Mouse (Mus musculus): ENCODE results near the gene Gmppa. TPM values are rescaled to one million over a fixed set of nuclear protein-coding genes. Genes with fewer than 3 reads are reported as not detected.

The Gmppa gene
- polyA plus RNA-seq, 1 experiment from 2014 or later: 64.6 TPM

GRCm38 (mm10) chr1:75477264-75477965 lies 41.7 kb downstream of the Gmppa start:
- 15% methylated on average over 35 of the region's 35 CpGs for WGBS
- Histone ChIP-seq H3K27me3 (peaks cover 30% of the 10 kb centered on the region), H3K27ac (no peak overlapping the region), H3K9ac (no peak overlapping the region), H3K4me3 (peak overlapping the region; percentile 73), H3K9me3 (no peaks in the 10 kb centered on the region), H3K4me1 (peaks cover 23% of the 10 kb centered on the region), H3K4me2 (replicated peaks) (peak overlapping the region; percentile 87), H3K36me3 (peaks cover 36% of the 10 kb centered on the region)
- ATAC-seq (ENCODE audit: insufficient number of reproducible peaks, insufficient read depth, low FRiP score, low TSS enrichment): 0 out of 2 replicates have a peak, but pooled peaks have one; percentile 1

DNA sequence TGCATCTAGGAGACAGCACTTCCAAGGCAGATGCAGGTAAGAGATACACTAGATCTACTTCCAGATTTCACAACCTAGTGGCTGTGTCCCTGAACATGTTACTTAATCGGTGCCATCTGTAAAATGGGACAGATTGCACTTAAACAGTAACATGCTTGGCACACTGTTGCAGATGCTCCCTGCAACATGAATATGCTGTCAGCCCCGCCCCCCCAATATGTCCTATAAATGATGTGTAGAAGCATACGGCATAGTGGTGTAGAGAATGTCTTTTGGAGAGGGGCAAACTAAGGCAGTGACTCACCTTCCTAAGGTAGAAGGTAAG lies 42.2 kb downstream of the Gmppa start:
- H3K9ac ChIP-seq: 0 out of 2 replicates have a peak overlapping the region, but pooled peaks have one; percentile 74
- peaks cover 23% of the 10 kb centered on the region for H3K4me1 ChIP-seq
- peaks cover 32% of the 10 kb centered on the region for H3K36me3 ChIP-seq
- no peak overlapping the region for H3K27ac ChIP-seq
- peak overlapping the region; percentile 73 for H3K4me3 ChIP-seq
- peak overlapping the region; percentile 87 for H3K4me2 ChIP-seq (replicated peaks)
- ATAC-seq (ENCODE audit: insufficient number of reproducible peaks, insufficient read depth, low FRiP score, low TSS enrichment): no peak
- no peaks in the 10 kb centered on the region for H3K9me3 ChIP-seq
- 42% methylated on average over 3 of the region's 3 CpGs for whole genome bisulfite sequencing
- peaks cover 36% of the 10 kb centered on the region for H3K27me3 ChIP-seq

GRCm38 (mm10) chr1:75478497-75478896 lies 42.8 kb downstream of the Gmppa start:
- Histone ChIP-seq H3K4me1 (peaks cover 23% of the 10 kb centered on the region), H3K36me3 (peaks cover 31% of the 10 kb centered on the region), H3K9me3 (no peaks in the 10 kb centered on the region), H3K27ac (peak overlapping the region; percentile 81; the same call in 1 of the 2 replicates), H3K27me3 (peaks cover 40% of the 10 kb centered on the region), H3K4me3 (peak overlapping the region; percentile 73), H3K9ac (peak overlapping the region; percentile 74), H3K4me2 (replicated peaks) (peak overlapping the region; percentile 87)
- 0% methylated on average over 19 of the region's 25 CpGs for WGBS
- ATAC-seq (ENCODE audit: insufficient number of reproducible peaks, insufficient read depth, low FRiP score, low TSS enrichment): no peak

GRCm38 (mm10) chr1:75478916-75479634 lies 43.3 kb downstream of the Gmppa start, which contains the start of the genes Chpf and Tmem198:
Gene Chpf (minus strand): TSS chr1:75479307.
Gene Tmem198 (plus strand): TSS chr1:75479532.
- no peaks in the 10 kb centered on the region for H3K9me3 ChIP-seq
- H3K27me3 ChIP-seq: peaks cover 41% of the 10 kb centered on the region
- ATAC-seq (ENCODE audit: insufficient number of reproducible peaks, insufficient read depth, low FRiP score, low TSS enrichment): peak; percentile 89

GRCm38 (mm10) chr1:75479635-75479989 lies 43.9 kb downstream of the Gmppa start:
- no peak overlapping the region for H3K27ac ChIP-seq
- peaks cover 20% of the 10 kb centered on the region for H3K36me3 ChIP-seq
- no peak overlapping the region for H3K9ac ChIP-seq
- H3K4me1 ChIP-seq: peaks cover 23% of the 10 kb centered on the region
- H3K9me3 ChIP-seq: no peaks in the 10 kb centered on the region
- H3K4me2 ChIP-seq (replicated peaks): peak overlapping the region; percentile 87
- H3K27me3 ChIP-seq: peaks cover 45% of the 10 kb centered on the region
- no peak; the same call in 1 of the 2 replicates for ATAC-seq (ENCODE audit: insufficient number of reproducible peaks, insufficient read depth, low FRiP score, low TSS enrichment)
- peak overlapping the region; percentile 73 for H3K4me3 ChIP-seq
- 1% methylated on average over 24 of the region's 24 CpGs for WGBS

More at GRCm38 (mm10) chr1:75478916-75479634, 43.3 kb downstream of the Gmppa start, which contains the start of the genes Chpf and Tmem198:
- peaks cover 25% of the 10 kb centered on the region for H3K36me3 ChIP-seq
- peak within 1 kb of the TSS; percentile 81 for H3K27ac ChIP-seq
- H3K9ac ChIP-seq: peak within 1 kb of the TSS; percentile 74
- H3K4me2 ChIP-seq (replicated peaks): peak within 1 kb of the TSS; percentile 87
- H3K4me1 ChIP-seq: peaks cover 23% of the 10 kb centered on the region
- WGBS: under 1% methylated on average over 76 of the region's 76 CpGs
- peak within 1 kb of the TSS; percentile 73 for H3K4me3 ChIP-seq

GRCm38 (mm10) chr1:75480036-75480435 lies 44.3 kb downstream of the Gmppa start:
- Histone ChIP-seq H3K36me3 (peaks cover 16% of the 10 kb centered on the region), H3K27ac (no peak overlapping the region), H3K27me3 (peaks cover 49% of the 10 kb centered on the region), H3K9ac (no peak overlapping the region), H3K4me1 (peaks cover 23% of the 10 kb centered on the region), H3K4me3 (peak overlapping the region; percentile 73), H3K4me2 (replicated peaks) (peak overlapping the region; percentile 87), H3K9me3 (no peaks in the 10 kb centered on the region)
- no peak for ATAC-seq (ENCODE audit: insufficient number of reproducible peaks, insufficient read depth, low FRiP score, low TSS enrichment)
- 16% methylated on average over 13 of the region's 13 CpGs for WGBS

DNA sequence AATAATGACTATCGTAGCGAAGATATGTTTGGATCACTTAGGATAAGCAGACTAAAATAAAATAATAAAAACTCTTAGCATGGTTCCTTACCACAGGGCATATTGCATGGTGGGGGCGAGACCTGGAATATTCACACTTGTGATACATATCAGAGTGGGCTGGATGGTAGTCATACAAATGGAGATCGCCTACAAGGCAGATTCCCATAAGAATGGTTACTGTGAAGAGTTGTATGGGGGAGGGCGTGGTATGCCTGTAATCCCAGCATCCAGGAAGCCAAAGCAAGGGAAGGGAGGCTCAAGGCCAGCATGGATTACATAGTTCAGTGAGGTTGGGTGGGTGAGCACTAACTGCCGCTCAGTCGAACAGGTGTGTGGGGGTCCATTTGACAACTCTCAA lies 45.0 kb downstream of the Gmppa start:
- no peak for ATAC-seq (ENCODE audit: insufficient number of reproducible peaks, insufficient read depth, low FRiP score, low TSS enrichment)
- 85% methylated on average over 7 of the region's 7 CpGs for WGBS
- H3K4me1 ChIP-seq: peaks cover 23% of the 10 kb centered on the region
- no peak overlapping the region for H3K9ac ChIP-seq
- H3K27me3 ChIP-seq: peaks cover 56% of the 10 kb centered on the region
- no peak overlapping the region for H3K27ac ChIP-seq
- H3K4me3 ChIP-seq: no peak overlapping the region
- H3K9me3 ChIP-seq: no peaks in the 10 kb centered on the region
- H3K4me2 ChIP-seq (replicated peaks): no peak overlapping the region
- H3K36me3 ChIP-seq: peaks cover 9% of the 10 kb centered on the region

- H3K4me2 ChIP-seq (replicated peaks): peak overlapping the region; percentile 85
- peaks cover 29% of the 10 kb centered on the region for H3K36me3 ChIP-seq
- H3K4me1 ChIP-seq: peaks cover 16% of the 10 kb centered on the region
- H3K27ac ChIP-seq: no peak overlapping the region
- whole genome bisulfite sequencing: 6% methylated on average over 24 of the region's 24 CpGs
- no peak for ATAC-seq (ENCODE audit: insufficient number of reproducible peaks, insufficient read depth, low FRiP score, low TSS enrichment)
- H3K9ac ChIP-seq: 0 out of 2 replicates have a peak overlapping the region, but pooled peaks have one; percentile 44
- peak overlapping the region; percentile 52 for H3K4me3 ChIP-seq
- H3K9me3 ChIP-seq: no peaks in the 10 kb centered on the region
- H3K27me3 ChIP-seq: peaks cover 71% of the 10 kb centered on the region
These were observed 50.8 kb downstream of the Gmppa start for GRCm38 (mm10) chr1:75486561-75486960.

DNA sequence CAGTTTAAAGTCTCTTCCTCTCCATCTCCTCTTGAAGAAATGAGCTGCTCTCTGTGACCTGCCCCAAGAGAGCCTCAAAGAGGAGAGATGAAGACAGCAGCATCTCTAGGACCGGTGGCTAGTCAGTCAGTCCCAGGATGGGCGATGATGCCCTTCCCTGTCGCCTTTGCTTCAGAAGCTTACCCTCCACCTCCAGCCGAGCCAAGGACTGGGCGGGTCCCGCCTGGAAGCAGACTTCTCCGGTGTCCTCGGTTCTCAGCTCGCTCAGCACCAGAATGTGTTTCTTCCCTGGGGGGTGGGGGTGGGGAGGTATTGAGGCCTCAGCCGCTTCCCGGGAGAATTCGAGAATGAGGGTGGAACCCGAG lies 51.3 kb downstream of the Gmppa start:
- WGBS: 3% methylated on average over 13 of the region's 13 CpGs

GRCm38 (mm10) chr1:75487405-75488161 lies 51.9 kb downstream of the Gmppa start:
- Histone ChIP-seq H3K27me3 (peaks cover 69% of the 10 kb centered on the region), H3K4me1 (peaks cover 16% of the 10 kb centered on the region), H3K27ac (no peak overlapping the region), H3K4me2 (replicated peaks) (peak overlapping the region; percentile 85), H3K9ac (peak overlapping the region; percentile 44), H3K36me3 (peaks cover 38% of the 10 kb centered on the region), H3K4me3 (peak overlapping the region; percentile 52), H3K9me3 (no peaks in the 10 kb centered on the region)
- under 1% methylated on average over 62 of the region's 62 CpGs for WGBS
- peak; percentile 59 for ATAC-seq (ENCODE audit: insufficient number of reproducible peaks, insufficient read depth, low FRiP score, low TSS enrichment)

More for the DNA sequence above, 51.3 kb downstream of the Gmppa start:
- H3K4me3 ChIP-seq: peak overlapping the region; percentile 52
- H3K27ac ChIP-seq: no peak overlapping the region
- H3K27me3 ChIP-seq: peaks cover 69% of the 10 kb centered on the region
- no peak for ATAC-seq (ENCODE audit: insufficient number of reproducible peaks, insufficient read depth, low FRiP score, low TSS enrichment)
- H3K4me1 ChIP-seq: peaks cover 16% of the 10 kb centered on the region
- peak overlapping the region; percentile 85 for H3K4me2 ChIP-seq (replicated peaks)
- H3K9me3 ChIP-seq: no peaks in the 10 kb centered on the region
- peak overlapping the region; percentile 44; the same call in 1 of the 2 replicates for H3K9ac ChIP-seq
- peaks cover 33% of the 10 kb centered on the region for H3K36me3 ChIP-seq

GRCm38 (mm10) chr1:75490785-75491551 lies 55.2 kb downstream of the Gmppa start:
- Histone ChIP-seq H3K4me1 (peaks cover 16% of the 10 kb centered on the region), H3K9ac (no peak overlapping the region), H3K27ac (no peak overlapping the region), H3K4me2 (replicated peaks) (no peak overlapping the region), H3K36me3 (peaks cover 45% of the 10 kb centered on the region), H3K27me3 (peaks cover 41% of the 10 kb centered on the region), H3K4me3 (no peak overlapping the region), H3K9me3 (no peaks in the 10 kb centered on the region)
- WGBS: 87% methylated on average over 34 of the region's 34 CpGs
- no peak for ATAC-seq (ENCODE audit: insufficient number of reproducible peaks, insufficient read depth, low FRiP score, low TSS enrichment)

Measured in embryonic facial prominence, embryonic 12.5 days (tissue).